Comparison of ENCODE assay signal across 10 mouse cellular contexts in the genomic region with DNA sequence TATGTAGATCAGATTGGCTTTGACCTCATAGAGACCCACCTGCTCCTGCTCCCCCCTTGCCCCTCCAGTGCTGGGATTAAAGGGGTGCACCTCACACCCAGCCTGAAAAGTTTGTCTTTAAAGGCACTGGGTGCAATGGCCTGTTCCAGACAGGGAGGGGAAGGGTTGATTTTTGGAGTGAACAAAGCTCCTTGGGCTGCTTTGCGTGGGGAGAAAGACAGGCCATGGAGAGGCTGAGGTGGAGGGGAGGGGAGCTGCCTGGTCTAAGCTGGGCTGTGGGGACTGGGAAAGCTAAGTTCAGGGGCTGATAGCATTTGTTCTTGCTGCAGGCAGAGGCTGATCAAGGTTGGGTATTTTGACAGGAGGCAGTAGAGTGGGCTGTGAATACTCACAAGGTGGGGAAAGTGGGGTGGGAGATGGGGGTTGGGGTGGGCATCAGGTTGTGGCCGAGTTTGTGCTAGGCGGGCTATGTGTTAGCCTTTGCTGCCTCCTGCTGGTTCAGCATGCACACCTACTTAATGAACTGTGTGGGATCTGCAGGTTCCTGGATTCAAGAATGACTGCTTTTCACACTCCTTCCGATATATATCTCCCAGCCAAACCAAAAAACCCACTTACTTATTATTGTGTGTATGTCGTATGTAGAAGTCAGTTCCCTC. TPM values are rescaled to one million over a fixed set of nuclear protein-coding genes. Genes with fewer than 3 reads are reported as not detected.
DNase-seq lines count a peak whose midpoint lies in the region; ATAC-seq and TF ChIP-seq lines count a peak whose summit lies in the region.
"Had no signal": no experiment of that assay in that cellular context is flagged by ENCODE, and none has a peak within 500 bp of the region (broad histone marks: within the 10 kb centered on the region; RNA-seq: fewer than 3 reads in every experiment).

No protein-coding gene starts in this region.

- H3K9ac ChIP-seq in kidney, embryonic 15.5 days, result no peak overlapping the region
- no peak overlapping the region for H3K9ac ChIP-seq in forebrain, embryonic 16.5 days (replicated peaks; ENCODE audit: low read depth, low read length)
- H3K9ac ChIP-seq: embryonic facial prominence, embryonic 12.5 days had no signal

- peak; percentile 84 for TF ChIP-seq CTCF in kidney, adult 2 months (conservative IDR thresholded peaks at IDR 0.05; ENCODE audit: insufficient read depth, insufficient read length, low read depth, low read length)
- TF ChIP-seq CTCF in Patski (IDR thresholded peaks at IDR 0.05), result no peak

- ATAC-seq in kidney, embryonic 15.5 days (replicated peaks; ENCODE audit: low FRiP score), result no peak; the same call in 1 of the 2 replicates
- peak; percentile 42 for ATAC-seq in Patski
- no peak for ATAC-seq in forebrain, embryonic 16.5 days

- no peak for TF ChIP-seq POLR2A in kidney, adult 2 months (IDR thresholded peaks at IDR 0.05; ENCODE audit: low read depth, low read length)

- H3K4me3 ChIP-seq in kidney, adult 2 months (ENCODE audit: insufficient read depth, low read depth, low read length), result no peak overlapping the region
- no peak overlapping the region for H3K4me3 ChIP-seq in kidney, embryonic 15.5 days (replicated peaks)
- no peak overlapping the region for H3K4me3 ChIP-seq in forebrain, embryonic 16.5 days (replicated peaks; ENCODE audit: low read length)
- H3K4me3 ChIP-seq: embryonic facial prominence, embryonic 12.5 days had no signal

- in situ Hi-C loops in Patski (cut with MboI; ENCODE audit: low pct_unique_long_range_greater_than_20kb), result loop anchor here (5.0 kb wide), 1 partner anchor 70 kb away; no protein-coding TSS in a partner anchor

- DNase-seq in kidney, adult 2 months, result peak; percentile 56
- DNase-seq in Patski (ENCODE audit: low read depth, low spot score), result no peak
- peak; percentile 62 to 72 for DNase-seq in heart, postnatal 14 days
- peak; percentile 18 for DNase-seq in retina, postnatal 1 day
- DNase-seq in gastrocnemius, postnatal 4 days (ENCODE audit: low spot score in 2 of 2), result no peak
- no peak for DNase-seq in right cerebral cortex, postnatal 25 days

- CTCF ChIA-PET in Patski (lab: Charles Lee), result interaction anchor here (0.7 to 4.6 kb wide), 7 partner anchors 18 to 82 kb away, joined by 3 to 30 read pairs (median 4); no protein-coding TSS in a partner anchor

- WGBS in kidney, adult 2 months, result 45% methylated on average over 5 of the region's 5 CpGs
- 49% methylated on average over 5 of the region's 5 CpGs for WGBS in kidney, embryonic 15.5 days
- WGBS in forebrain, embryonic 16.5 days, result 40% methylated on average over 5 of the region's 5 CpGs

- no peaks in the 10 kb centered on the region for H3K36me3 ChIP-seq in kidney, adult 2 months (ENCODE audit: control insufficient read depth, insufficient read depth, low read length)
- H3K36me3 ChIP-seq in kidney, embryonic 15.5 days, result no peaks in the 10 kb centered on the region
- no peaks in the 10 kb centered on the region for H3K36me3 ChIP-seq in forebrain, embryonic 16.5 days (ENCODE audit: control insufficient read depth, insufficient read depth)
- H3K36me3 ChIP-seq: embryonic facial prominence, embryonic 12.5 days had no signal

- POLR2A ChIA-PET in Patski (lab: Charles Lee), result no interaction called here

- intact Hi-C loops in heart, postnatal 14 days (cut with DNase I), result loop anchor here (1.0 to 5.0 kb wide), 3 partner anchors 21 to 120 kb away; a partner anchor contains a TSS

- H3K27ac ChIP-seq in kidney, adult 2 months (ENCODE audit: insufficient read depth, low read depth, low read length), result peak overlapping the region; percentile 12; the same call in 1 of the 2 replicates
- no peak overlapping the region for H3K27ac ChIP-seq in kidney, embryonic 15.5 days
- H3K27ac ChIP-seq in forebrain, embryonic 16.5 days (ENCODE audit: low read length), result no peak overlapping the region
- H3K27ac ChIP-seq: embryonic facial prominence, embryonic 12.5 days had no signal

- H3K4me1 ChIP-seq in kidney, adult 2 months (ENCODE audit: control insufficient read depth, insufficient read depth, low read length), result peaks cover 6% of the 10 kb centered on the region; the same call in 1 of the 2 replicates
- peaks cover 4% of the 10 kb centered on the region for H3K4me1 ChIP-seq in kidney, embryonic 15.5 days
- H3K4me1 ChIP-seq in forebrain, embryonic 16.5 days (replicated peaks; ENCODE audit: control insufficient read depth, insufficient read depth, low read length), result no peaks in the 10 kb centered on the region
- H3K4me1 ChIP-seq: embryonic facial prominence, embryonic 12.5 days had no signal

- no peaks in the 10 kb centered on the region for H3K9me3 ChIP-seq in kidney, embryonic 15.5 days (replicated peaks)
- H3K9me3 ChIP-seq in forebrain, embryonic 16.5 days (ENCODE audit: control insufficient read depth, low read length), result no peaks in the 10 kb centered on the region
- H3K9me3 ChIP-seq: embryonic facial prominence, embryonic 12.5 days had no signal

- no peaks in the 10 kb centered on the region for H3K27me3 ChIP-seq in kidney, adult 2 months (replicated peaks; ENCODE audit: control insufficient read depth, insufficient read depth, low read length)
- H3K27me3 ChIP-seq in kidney, embryonic 15.5 days, result no peaks in the 10 kb centered on the region
- no peaks in the 10 kb centered on the region for H3K27me3 ChIP-seq in Patski
- no peaks in the 10 kb centered on the region for H3K27me3 ChIP-seq in forebrain, embryonic 16.5 days (replicated peaks; ENCODE audit: control insufficient read depth, insufficient read depth, low read length)
- H3K27me3 ChIP-seq: embryonic facial prominence, embryonic 12.5 days had no signal

- H3K4me2 ChIP-seq in kidney, embryonic 15.5 days, result no peak overlapping the region
- no peak overlapping the region for H3K4me2 ChIP-seq in forebrain, embryonic 16.5 days (ENCODE audit: low read length)
- H3K4me2 ChIP-seq: embryonic facial prominence, embryonic 12.5 days had no signal

RNA-seq across cellular contexts. Expression of a gene that starts 11.0 kb away (rescaled TPM):
- 0.14 and 0.16 TPM in 2 replicates for polyA plus RNA-seq in kidney, adult 2 months (2012; rRNA removed)
- polyA plus RNA-seq in kidney, embryonic 15.5 days (2015; fragmentation: Nextera tagmentation; extraction: Ambion mirVana), result not detected in 2 replicates
- polyA plus RNA-seq in Patski (2021), result not detected
- total RNA-seq in heart, postnatal 14 days (2021), result 1 to 10 TPM in 1 of 2 experiments, under 1 TPM in 1; 0.34 to 1.2 TPM
- total RNA-seq in gastrocnemius, postnatal 4 days (2021), result not detected
- polyA plus RNA-seq in forebrain, embryonic 16.5 days (2015; fragmentation: Nextera tagmentation; extraction: Ambion mirVana), result 0.46 and 0.77 TPM in 2 replicates
- polyA plus RNA-seq: embryonic facial prominence, embryonic 12.5 days; liver, embryonic 16.5 days had no signal

RNA-seq across cellular contexts. Expression of a gene that starts 15.7 kb away (rescaled TPM):
- 0.11 and 0.25 TPM in 2 replicates for polyA plus RNA-seq in kidney, adult 2 months (2012; rRNA removed)
- 0.09 TPM in 1 of 2 replicates, not detected in the other for polyA plus RNA-seq in kidney, embryonic 15.5 days (2015; fragmentation: Nextera tagmentation; extraction: Ambion mirVana)
- 0.21 TPM for polyA plus RNA-seq in Patski (2021)
- not detected for total RNA-seq in heart, postnatal 14 days (2021)
- total RNA-seq in gastrocnemius, postnatal 4 days (2021), result not detected
- polyA plus RNA-seq in forebrain, embryonic 16.5 days (2015; fragmentation: Nextera tagmentation; extraction: Ambion mirVana), result not detected in 2 replicates
- polyA plus RNA-seq: embryonic facial prominence, embryonic 12.5 days; liver, embryonic 16.5 days had no signal

RNA-seq across cellular contexts. Expression of a gene that starts 20.3 kb away (rescaled TPM):
- polyA plus RNA-seq in kidney, adult 2 months (2012; rRNA removed), result 0.12 TPM in 1 of 2 replicates, not detected in the other
- 0.16 TPM in 1 of 2 replicates, not detected in the other for polyA plus RNA-seq in kidney, embryonic 15.5 days (2015; fragmentation: Nextera tagmentation; extraction: Ambion mirVana)
- polyA plus RNA-seq in Patski (2021), result 0.10 TPM
- not detected for total RNA-seq in heart, postnatal 14 days (2021)
- total RNA-seq in gastrocnemius, postnatal 4 days (2021), result not detected
- 8.8 and 11.8 TPM in 2 replicates for polyA plus RNA-seq in forebrain, embryonic 16.5 days (2015; fragmentation: Nextera tagmentation; extraction: Ambion mirVana)

RNA-seq across cellular contexts. Expression of a gene that starts 48.9 kb away (rescaled TPM):
- polyA plus RNA-seq in kidney, adult 2 months (2012; rRNA removed), result 10.9 and 12.3 TPM in 2 replicates
- polyA plus RNA-seq in kidney, embryonic 15.5 days (2015; fragmentation: Nextera tagmentation; extraction: Ambion mirVana), result 13.7 and 13.9 TPM in 2 replicates
- 38.0 TPM for polyA plus RNA-seq in Patski (2021)
- total RNA-seq in heart, postnatal 14 days (2021), result 10 to 100 TPM; 20.0 to 25.6 TPM
- total RNA-seq in gastrocnemius, postnatal 4 days (2021), result 10 to 100 TPM; 22.3 to 23.0 TPM
- polyA plus RNA-seq in forebrain, embryonic 16.5 days (2015; fragmentation: Nextera tagmentation; extraction: Ambion mirVana), result 7.6 and 10.3 TPM in 2 replicates

RNA-seq across cellular contexts. Expression of a gene that starts 49.5 kb away (rescaled TPM):
- polyA plus RNA-seq in kidney, adult 2 months (2012; rRNA removed), result 10.3 and 14.4 TPM in 2 replicates
- 3.9 and 4.9 TPM in 2 replicates for polyA plus RNA-seq in kidney, embryonic 15.5 days (2015; fragmentation: Nextera tagmentation; extraction: Ambion mirVana)
- 70.5 TPM for polyA plus RNA-seq in Patski (2021)
- 1 to 10 TPM; 3.9 to 4.5 TPM for total RNA-seq in heart, postnatal 14 days (2021)
- 1 to 10 TPM; 5.1 to 5.7 TPM for total RNA-seq in gastrocnemius, postnatal 4 days (2021)
- polyA plus RNA-seq in forebrain, embryonic 16.5 days (2015; fragmentation: Nextera tagmentation; extraction: Ambion mirVana), result 0.30 and 0.92 TPM in 2 replicates

Comparison
In these comparisons a context has a peak if more than half of its experiments do, and no peak if none do; other contexts are left out.
1. DNase-seq: peak in kidney, adult 2 months (single experiment), heart, postnatal 14 days (2 of 2) and retina, postnatal 1 day (single experiment); none in Patski (single experiment), gastrocnemius, postnatal 4 days (0 of 2) and right cerebral cortex, postnatal 25 days (single experiment).